Mouse (Mus musculus): ENCODE results near the gene Pgc. TPM values are rescaled to one million over a fixed set of nuclear protein-coding genes. Genes with fewer than 3 reads are reported as not detected.

Pgc gene
- polyA plus RNA-seq, 1 experiment from 2014 or later = not detected

DNA sequence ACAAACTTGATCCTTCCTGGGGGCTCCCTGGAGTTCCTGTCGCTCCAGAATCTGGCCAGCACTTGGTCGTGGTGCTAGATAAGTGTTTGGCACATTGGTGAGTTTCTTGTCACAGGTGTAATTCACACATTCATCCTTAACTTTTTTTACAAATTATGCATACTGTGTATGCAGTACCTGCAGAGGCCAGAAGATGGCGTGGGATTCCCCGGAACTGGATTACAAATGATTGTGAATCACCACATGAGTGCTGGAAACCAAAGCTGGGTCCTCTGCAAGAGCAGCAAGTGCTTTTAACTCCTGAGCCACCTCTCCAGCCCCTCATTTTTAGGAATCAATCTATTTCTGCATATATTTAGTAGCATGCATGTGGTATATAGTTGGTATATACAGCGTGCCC, 25.2 kb downstream of the Pgc start:
- no peak overlapping the region for H3K4me2 ChIP-seq (ENCODE audit: low read depth, low read length)
- H3K9me3 ChIP-seq (ENCODE audit: control insufficient read depth, low read length) = no peaks in the 10 kb centered on the region
- H3K4me3 ChIP-seq (ENCODE audit: low read depth, low read length) = no peak overlapping the region
- no peaks in the 10 kb centered on the region for H3K27me3 ChIP-seq (ENCODE audit: control insufficient read depth, insufficient read depth, low read length)
- H3K4me1 ChIP-seq (ENCODE audit: control insufficient read depth, insufficient read depth, low read length) = no peaks in the 10 kb centered on the region
- H3K9ac ChIP-seq (replicated peaks; ENCODE audit: low read depth, low read length) = no peak overlapping the region
- H3K27ac ChIP-seq (ENCODE audit: low read depth, low read length) = no peak overlapping the region
- no peak for ATAC-seq (ENCODE audit: low read depth)
- WGBS = 66% methylated on average over 5 of the region's 5 CpGs
- no peaks in the 10 kb centered on the region for H3K36me3 ChIP-seq (ENCODE audit: control insufficient read depth, insufficient read depth, low read length)

DNA sequence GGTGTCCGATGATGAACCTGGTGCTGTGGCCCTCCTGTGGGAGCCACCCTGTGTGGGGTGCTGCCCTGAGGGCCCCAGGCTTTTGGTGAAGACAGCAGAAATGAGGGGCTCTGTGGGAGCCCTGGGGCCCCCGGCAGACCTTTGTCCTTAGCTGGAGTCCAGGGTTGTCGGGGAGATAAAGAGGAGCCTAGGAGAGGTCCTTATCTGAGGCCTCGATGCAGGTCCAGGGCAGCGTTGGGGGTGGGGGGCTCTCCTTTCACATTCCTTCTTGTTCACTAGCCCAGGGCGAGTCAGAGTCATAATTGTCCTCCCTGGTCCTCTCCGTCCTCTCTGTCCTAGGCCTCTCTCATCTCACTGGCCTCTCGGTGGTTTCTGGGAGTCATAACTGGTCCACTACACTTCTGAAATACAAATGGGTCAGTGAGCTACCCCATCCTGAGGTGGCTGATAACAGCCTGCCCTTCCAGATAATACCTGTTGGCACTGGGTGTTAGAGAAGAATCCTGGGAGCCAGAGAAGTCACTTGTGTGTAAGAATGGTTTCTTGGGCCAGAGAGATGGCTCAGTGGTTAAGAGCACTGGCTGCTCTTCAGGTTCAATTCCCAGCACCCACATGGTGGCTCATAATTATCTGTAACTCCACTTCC, 26.6 kb downstream of the Pgc start:
- Histone ChIP-seq H3K4me3 (ENCODE audit: low read depth, low read length) (no peak overlapping the region), H3K27me3 (ENCODE audit: control insufficient read depth, insufficient read depth, low read length) (no peaks in the 10 kb centered on the region), H3K4me2 (ENCODE audit: low read depth, low read length) (no peak overlapping the region), H3K9me3 (ENCODE audit: control insufficient read depth, low read length) (no peaks in the 10 kb centered on the region), H3K36me3 (ENCODE audit: control insufficient read depth, insufficient read depth, low read length) (no peaks in the 10 kb centered on the region), H3K27ac (ENCODE audit: low read depth, low read length) (no peak overlapping the region), H3K4me1 (ENCODE audit: control insufficient read depth, insufficient read depth, low read length) (no peaks in the 10 kb centered on the region), H3K9ac (replicated peaks; ENCODE audit: low read depth, low read length) (no peak overlapping the region)
- no peak for ATAC-seq (ENCODE audit: low read depth)
- WGBS = 87% methylated on average over 7 of the region's 8 CpGs

DNA sequence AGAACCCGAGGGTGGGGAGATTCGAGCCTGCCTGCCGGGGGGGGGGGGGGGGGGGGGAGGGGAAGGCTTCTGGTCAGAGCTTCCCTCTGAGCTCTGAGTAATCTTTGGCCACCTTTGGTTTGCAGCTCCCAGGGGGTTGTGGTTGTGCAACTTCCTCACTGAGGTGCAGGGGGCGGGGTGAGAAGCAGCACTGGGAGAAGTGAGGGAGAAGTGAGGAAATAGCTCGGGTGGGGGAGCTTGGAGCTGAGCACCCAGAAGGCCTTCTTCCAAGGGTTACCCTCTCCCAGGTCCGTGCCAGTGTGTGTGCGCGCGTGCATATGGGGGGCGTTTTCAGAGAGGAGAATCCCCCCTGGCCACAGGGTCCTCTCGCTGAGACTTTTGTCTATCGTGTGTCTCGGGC, 27.6 kb downstream of the Pgc start:
- 88% methylated on average over 10 of the region's 13 CpGs for WGBS

DNA sequence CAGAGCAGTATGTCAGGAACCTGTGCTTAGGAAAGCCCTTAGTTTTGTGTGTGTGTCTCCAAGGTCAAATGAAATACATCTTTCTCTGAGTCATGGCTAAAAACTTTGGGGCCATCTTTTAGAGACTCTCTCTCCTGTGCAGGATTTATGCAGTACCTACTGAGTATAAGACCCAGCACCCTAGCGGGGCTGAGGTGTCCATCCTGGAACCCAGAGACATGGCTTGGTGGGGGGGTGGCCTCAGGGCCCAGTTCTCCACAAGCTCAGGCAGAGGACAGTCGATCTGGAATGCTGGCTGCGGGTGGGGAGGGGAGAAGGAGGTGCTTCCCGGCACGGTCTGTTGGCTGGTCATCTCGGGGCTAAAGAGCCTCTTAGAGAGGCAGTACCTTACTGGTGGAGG, 29.7 kb downstream of the Pgc start:
- Histone ChIP-seq H3K27ac (ENCODE audit: low read depth, low read length) (no peak overlapping the region), H3K4me3 (ENCODE audit: low read depth, low read length) (no peak overlapping the region), H3K4me2 (ENCODE audit: low read depth, low read length) (no peak overlapping the region), H3K36me3 (ENCODE audit: control insufficient read depth, insufficient read depth, low read length) (no peaks in the 10 kb centered on the region), H3K4me1 (ENCODE audit: control insufficient read depth, insufficient read depth, low read length) (no peaks in the 10 kb centered on the region), H3K9me3 (ENCODE audit: control insufficient read depth, low read length) (no peaks in the 10 kb centered on the region), H3K9ac (replicated peaks; ENCODE audit: low read depth, low read length) (no peak overlapping the region), H3K27me3 (ENCODE audit: control insufficient read depth, insufficient read depth, low read length) (no peaks in the 10 kb centered on the region)
- 38% methylated on average over 6 of the region's 6 CpGs for WGBS
- ATAC-seq (ENCODE audit: low read depth) = no peak

More for the DNA sequence above, 27.6 kb downstream of the Pgc start:
- Histone ChIP-seq H3K27ac (ENCODE audit: low read depth, low read length) (no peak overlapping the region), H3K4me1 (ENCODE audit: control insufficient read depth, insufficient read depth, low read length) (no peaks in the 10 kb centered on the region), H3K9me3 (ENCODE audit: control insufficient read depth, low read length) (no peaks in the 10 kb centered on the region), H3K4me3 (ENCODE audit: low read depth, low read length) (no peak overlapping the region), H3K4me2 (ENCODE audit: low read depth, low read length) (no peak overlapping the region), H3K36me3 (ENCODE audit: control insufficient read depth, insufficient read depth, low read length) (no peaks in the 10 kb centered on the region), H3K27me3 (ENCODE audit: control insufficient read depth, insufficient read depth, low read length) (no peaks in the 10 kb centered on the region), H3K9ac (replicated peaks; ENCODE audit: low read depth, low read length) (no peak overlapping the region)
- ATAC-seq (ENCODE audit: low read depth) = no peak

DNA sequence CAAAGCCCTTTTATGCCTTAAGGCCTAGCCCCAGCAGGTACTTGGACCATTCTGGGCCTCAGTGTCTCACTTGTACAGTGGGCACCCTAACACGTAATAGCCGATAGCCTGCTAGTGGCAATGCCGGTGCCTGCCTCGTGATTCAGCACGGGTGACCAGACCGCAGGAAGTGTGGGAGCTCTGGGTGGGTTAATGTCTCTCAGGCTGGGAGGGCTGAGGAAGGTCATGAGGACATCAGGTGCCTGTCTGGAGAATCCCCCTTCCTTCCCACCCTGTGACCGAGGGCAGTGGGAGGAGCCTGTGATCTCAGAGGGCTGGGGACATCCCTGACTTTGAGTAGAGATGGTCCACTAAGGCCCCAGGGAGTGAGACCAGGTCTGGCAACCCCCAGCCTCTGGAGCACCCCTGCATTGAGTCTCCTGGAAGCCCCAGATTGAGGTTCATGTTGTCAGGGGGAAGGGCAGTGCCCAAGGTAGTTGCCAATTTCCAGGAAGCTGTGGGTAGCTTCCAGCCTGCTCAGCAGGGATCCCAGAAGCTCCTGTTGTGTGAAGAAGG, 30.5 kb downstream of the Pgc start:
- no peaks in the 10 kb centered on the region for H3K27me3 ChIP-seq (ENCODE audit: control insufficient read depth, insufficient read depth, low read length)
- no peak for ATAC-seq (ENCODE audit: low read depth)
- WGBS = 90% methylated on average over 7 of the region's 7 CpGs

DNA sequence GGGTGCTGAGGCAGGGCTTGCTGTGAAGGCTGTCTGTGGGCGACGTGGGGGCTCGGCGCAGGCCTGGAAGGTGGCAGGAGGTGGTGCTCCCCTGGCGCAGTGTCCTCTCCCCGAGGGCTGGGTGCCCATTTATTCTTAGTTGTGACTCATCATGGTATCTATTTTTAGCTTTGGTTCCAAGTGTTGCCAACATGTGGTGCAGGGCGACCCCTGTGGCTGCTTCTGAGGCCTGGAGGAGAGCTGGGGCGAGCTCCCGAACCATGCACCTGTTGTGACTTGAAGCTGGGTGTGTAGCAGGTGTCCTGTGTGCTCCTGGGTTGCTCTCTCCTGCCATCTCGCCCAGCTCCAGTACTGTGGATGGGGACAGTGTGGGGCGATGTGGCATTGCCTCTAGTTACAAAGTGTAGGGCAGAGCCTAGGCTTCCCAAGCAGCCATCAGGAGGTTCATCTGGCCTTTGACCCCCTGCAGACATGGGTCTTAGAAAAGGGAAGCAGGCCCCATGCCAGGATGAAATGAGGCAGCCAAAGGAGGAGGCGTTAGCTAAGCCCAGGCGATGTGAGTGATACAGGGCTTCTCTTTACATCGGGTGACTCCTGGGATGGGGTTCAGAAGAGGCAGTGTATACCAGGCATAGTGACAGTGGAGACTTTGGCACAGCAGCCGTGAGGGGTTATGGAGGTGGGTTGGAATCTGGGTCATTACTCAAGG, 33.2 kb downstream of the Pgc start:
- 77% methylated on average over 15 of the region's 15 CpGs for WGBS
- ATAC-seq (ENCODE audit: low read depth) = no peak
- H3K36me3 ChIP-seq (ENCODE audit: control insufficient read depth, insufficient read depth, low read length) = no peaks in the 10 kb centered on the region
- H3K4me2 ChIP-seq (ENCODE audit: low read depth, low read length) = no peak overlapping the region
- H3K9me3 ChIP-seq (ENCODE audit: control insufficient read depth, low read length) = no peaks in the 10 kb centered on the region
- no peak overlapping the region for H3K9ac ChIP-seq (replicated peaks; ENCODE audit: low read depth, low read length)
- H3K27ac ChIP-seq (ENCODE audit: low read depth, low read length) = no peak overlapping the region
- no peaks in the 10 kb centered on the region for H3K27me3 ChIP-seq (ENCODE audit: control insufficient read depth, insufficient read depth, low read length)
- no peak overlapping the region for H3K4me3 ChIP-seq (ENCODE audit: low read depth, low read length)
- peaks cover 5% of the 10 kb centered on the region; the same call in 1 of the 2 replicates for H3K4me1 ChIP-seq (ENCODE audit: control insufficient read depth, insufficient read depth, low read length)

More for the DNA sequence above, 30.5 kb downstream of the Pgc start:
- no peak overlapping the region for H3K27ac ChIP-seq (ENCODE audit: low read depth, low read length)
- H3K4me3 ChIP-seq (ENCODE audit: low read depth, low read length) = no peak overlapping the region
- no peak overlapping the region for H3K9ac ChIP-seq (replicated peaks; ENCODE audit: low read depth, low read length)
- no peak overlapping the region for H3K4me2 ChIP-seq (ENCODE audit: low read depth, low read length)
- peaks cover under 1% of the 10 kb centered on the region; the same call in 1 of the 2 replicates for H3K4me1 ChIP-seq (ENCODE audit: control insufficient read depth, insufficient read depth, low read length)
- H3K9me3 ChIP-seq (ENCODE audit: control insufficient read depth, low read length) = no peaks in the 10 kb centered on the region
- no peaks in the 10 kb centered on the region for H3K36me3 ChIP-seq (ENCODE audit: control insufficient read depth, insufficient read depth, low read length)

DNA sequence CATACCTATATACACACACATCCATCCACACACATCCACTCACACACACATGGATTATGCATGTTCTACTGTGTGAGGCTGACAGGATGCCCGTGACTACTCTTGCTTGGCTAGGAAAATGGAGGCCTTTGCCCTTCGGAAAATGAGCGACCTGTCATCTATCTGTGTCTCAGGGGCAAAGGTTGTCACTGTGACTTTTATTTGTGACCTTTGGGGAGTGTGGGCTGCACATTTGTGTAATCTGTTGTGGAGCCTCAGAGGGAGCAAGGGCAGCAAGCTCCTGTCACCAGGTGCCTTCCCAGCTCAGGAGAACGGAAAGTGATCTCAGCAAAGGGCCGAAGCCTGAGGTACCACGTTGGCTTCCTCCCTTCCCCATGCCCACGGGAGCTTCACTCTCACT, 35.4 kb downstream of the Pgc start:
- no peaks in the 10 kb centered on the region for H3K9me3 ChIP-seq (ENCODE audit: control insufficient read depth, low read length)
- no peak overlapping the region for H3K27ac ChIP-seq (ENCODE audit: low read depth, low read length)
- no peak overlapping the region; the same call in 1 of the 2 replicates for H3K9ac ChIP-seq (replicated peaks; ENCODE audit: low read depth, low read length)
- no peak overlapping the region for H3K4me3 ChIP-seq (ENCODE audit: low read depth, low read length)
- no peak for ATAC-seq (ENCODE audit: low read depth)
- 80% methylated on average over 7 of the region's 7 CpGs for WGBS
- no peak overlapping the region for H3K4me2 ChIP-seq (ENCODE audit: low read depth, low read length)
- peaks cover 5% of the 10 kb centered on the region; the same call in 1 of the 2 replicates for H3K4me1 ChIP-seq (ENCODE audit: control insufficient read depth, insufficient read depth, low read length)
- no peaks in the 10 kb centered on the region for H3K36me3 ChIP-seq (ENCODE audit: control insufficient read depth, insufficient read depth, low read length)
- no peaks in the 10 kb centered on the region for H3K27me3 ChIP-seq (ENCODE audit: control insufficient read depth, insufficient read depth, low read length)

DNA sequence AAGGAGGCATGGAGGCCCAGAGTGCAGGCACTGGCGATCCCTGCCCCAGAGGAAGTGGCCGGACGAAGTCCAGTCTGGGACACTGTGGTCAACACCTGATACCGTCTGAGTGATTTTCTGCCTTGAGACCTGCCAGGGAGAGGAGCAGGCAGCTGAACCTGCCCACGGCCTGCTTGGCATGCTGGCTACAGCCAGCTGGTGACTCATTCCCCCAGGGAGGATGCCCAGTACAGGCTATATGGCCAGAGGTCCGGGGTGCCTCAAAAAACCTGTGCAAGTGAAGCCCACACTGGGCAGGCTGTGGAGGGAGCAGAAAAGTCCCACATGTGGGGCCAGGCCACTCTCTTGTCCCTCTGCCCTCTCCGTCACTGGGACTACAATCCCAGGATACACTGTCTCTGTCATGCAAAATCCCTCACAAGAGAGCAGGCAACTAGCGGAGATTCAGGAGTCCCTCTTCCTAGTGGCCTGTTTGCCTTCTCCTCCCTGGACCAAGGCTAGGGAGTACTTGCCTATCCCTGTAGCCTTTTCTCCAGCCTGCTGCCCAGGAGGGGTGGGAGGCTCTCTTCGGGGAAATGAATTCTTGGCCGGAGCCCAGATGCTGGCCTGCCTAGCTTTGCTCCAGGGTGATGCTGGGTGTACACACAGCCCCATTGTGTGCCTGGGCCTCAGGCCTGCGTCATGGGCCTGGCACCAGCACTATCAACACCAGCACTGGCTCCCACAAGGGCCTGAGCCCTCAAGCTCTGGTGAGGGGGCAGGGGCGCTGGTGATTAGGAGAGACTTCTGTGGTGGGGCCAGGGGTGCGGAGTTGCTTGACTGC, 36.1 kb downstream of the Pgc start:
- peak; percentile 86; the same call in 1 of the 2 replicates for ATAC-seq (ENCODE audit: low read depth)
- peak overlapping the region; percentile 61; the same call in 1 of the 2 replicates for H3K27ac ChIP-seq (ENCODE audit: low read depth, low read length)
- WGBS = 64% methylated on average over 13 of the region's 13 CpGs
- H3K27me3 ChIP-seq (ENCODE audit: control insufficient read depth, insufficient read depth, low read length) = no peaks in the 10 kb centered on the region
- peaks cover 5% of the 10 kb centered on the region; the same call in 1 of the 2 replicates for H3K4me1 ChIP-seq (ENCODE audit: control insufficient read depth, insufficient read depth, low read length)
- no peaks in the 10 kb centered on the region for H3K9me3 ChIP-seq (ENCODE audit: control insufficient read depth, low read length)
- H3K9ac ChIP-seq (replicated peaks; ENCODE audit: low read depth, low read length) = peak overlapping the region; percentile 8; the same call in 1 of the 2 replicates
- no peak overlapping the region for H3K4me2 ChIP-seq (ENCODE audit: low read depth, low read length)
- H3K4me3 ChIP-seq (ENCODE audit: low read depth, low read length) = no peak overlapping the region
- no peaks in the 10 kb centered on the region for H3K36me3 ChIP-seq (ENCODE audit: control insufficient read depth, insufficient read depth, low read length)

All from neural tube, embryonic 14.5 days (tissue).